ENCODE assay signal across 16 mouse cellular contexts in the genomic region with DNA sequence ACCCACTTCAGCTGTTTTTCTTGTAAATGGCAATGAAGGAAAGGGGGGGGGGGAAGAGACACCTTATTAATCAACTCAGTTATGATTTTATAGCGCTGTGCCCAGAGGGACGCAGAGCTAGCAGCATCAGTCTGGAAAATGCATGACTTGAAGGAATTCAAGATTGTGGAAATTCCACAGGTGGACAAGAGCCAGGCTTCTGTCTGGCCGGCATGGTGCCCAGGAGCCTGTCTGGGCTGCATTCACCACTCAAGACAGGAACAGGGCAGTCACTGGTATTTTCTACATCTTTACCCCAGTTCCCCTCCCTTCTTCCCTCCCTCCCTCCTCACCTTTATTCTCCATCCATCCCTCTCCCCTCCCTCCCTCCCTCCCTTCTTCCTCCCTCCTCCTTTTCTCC.
DNase-seq lines count a peak whose midpoint lies in the region; ATAC-seq and TF ChIP-seq lines count a peak whose summit lies in the region.
"Had no signal": no experiment of that assay in that cellular context is flagged by ENCODE, and none has a peak within 500 bp of the region (broad histone marks: within the 10 kb centered on the region; RNA-seq: fewer than 3 reads in every experiment).

No protein-coding gene starts in this region.

- no peak overlapping the region for H3K27ac ChIP-seq in lung, embryonic 16.5 days (ENCODE audit: low read length)
- H3K27ac ChIP-seq in liver, embryonic 12.5 days, result no peak overlapping the region
- H3K27ac ChIP-seq in neural tube, embryonic 15.5 days (replicated peaks), result no peak overlapping the region
- H3K27ac ChIP-seq: embryonic facial prominence, embryonic 12.5 days; forebrain, embryonic 10.5 days; hindbrain, postnatal 0 days; liver, embryonic 14.5 days had no signal

- H3K9me3 ChIP-seq in lung, embryonic 16.5 days (ENCODE audit: control insufficient read depth, low read length), result no peaks in the 10 kb centered on the region
- no peaks in the 10 kb centered on the region for H3K9me3 ChIP-seq in liver, embryonic 12.5 days (replicated peaks)
- no peaks in the 10 kb centered on the region for H3K9me3 ChIP-seq in neural tube, embryonic 15.5 days (replicated peaks)
- H3K9me3 ChIP-seq: embryonic facial prominence, embryonic 12.5 days; forebrain, embryonic 10.5 days had no signal

- peak; percentile 70 for DNase-seq in heart, adult 11 months
- no peak for DNase-seq in heart, adult 9 months (ENCODE audit: low spot score in 2 of 2)
- DNase-seq in lung, adult 2 months, result no peak
- peak; percentile 73 to 78 for DNase-seq in cerebellum, adult 18-20 months
- DNase-seq in gastrocnemius, postnatal 14 days, result peak; percentile 15
- DNase-seq: B cell, adult 2 months; kidney, adult 9 months; retina, postnatal 1 day had no signal

- no peaks in the 10 kb centered on the region for H3K4me1 ChIP-seq in lung, embryonic 16.5 days (replicated peaks; ENCODE audit: control insufficient read depth, insufficient read depth, low read length)
- H3K4me1 ChIP-seq in lung, adult 2 months (ENCODE audit: control insufficient read depth, insufficient read depth, low read length), result no peaks in the 10 kb centered on the region
- no peaks in the 10 kb centered on the region for H3K4me1 ChIP-seq in liver, embryonic 12.5 days
- no peaks in the 10 kb centered on the region for H3K4me1 ChIP-seq in neural tube, embryonic 15.5 days
- H3K4me1 ChIP-seq: embryonic facial prominence, embryonic 12.5 days; forebrain, embryonic 10.5 days; megakaryocyte, embryonic 14.5 days had no signal

- H3K9ac ChIP-seq in lung, embryonic 16.5 days (ENCODE audit: low read length), result no peak overlapping the region
- H3K9ac ChIP-seq in liver, embryonic 12.5 days, result no peak overlapping the region
- no peak overlapping the region for H3K9ac ChIP-seq in neural tube, embryonic 15.5 days (replicated peaks)
- H3K9ac ChIP-seq: embryonic facial prominence, embryonic 12.5 days; liver, embryonic 14.5 days had no signal

- 0 out of 2 replicates have a peak, but pooled peaks have one; percentile 31 for ATAC-seq in lung, embryonic 16.5 days (ENCODE audit: low read depth)
- ATAC-seq in liver, embryonic 12.5 days, result no peak
- no peak for ATAC-seq in neural tube, embryonic 15.5 days (ENCODE audit: low FRiP score)
- ATAC-seq: hindbrain, postnatal 0 days had no signal

- H3K4me2 ChIP-seq in lung, embryonic 16.5 days (ENCODE audit: low read depth, low read length), result no peak overlapping the region
- no peak overlapping the region for H3K4me2 ChIP-seq in liver, embryonic 12.5 days
- no peak overlapping the region for H3K4me2 ChIP-seq in neural tube, embryonic 15.5 days
- H3K4me2 ChIP-seq: embryonic facial prominence, embryonic 12.5 days had no signal

- H3K27me3 ChIP-seq in lung, embryonic 16.5 days (ENCODE audit: control insufficient read depth, insufficient read depth, low read depth, low read length), result no peaks in the 10 kb centered on the region
- no peaks in the 10 kb centered on the region for H3K27me3 ChIP-seq in liver, embryonic 12.5 days (replicated peaks)
- H3K27me3 ChIP-seq in neural tube, embryonic 15.5 days (replicated peaks), result no peaks in the 10 kb centered on the region
- H3K27me3 ChIP-seq: megakaryocyte, embryonic 14.5 days had no signal

- no peak for TF ChIP-seq POLR2A in lung, adult 2 months (IDR thresholded peaks at IDR 0.05; ENCODE audit: borderline replicate concordance, extremely low read depth, low read depth, low read length)

- intact Hi-C loops in gastrocnemius, postnatal 14 days (cut with DNase I; ENCODE audit: low total_unique reads), result no loop called here

- no peaks in the 10 kb centered on the region for H3K36me3 ChIP-seq in lung, embryonic 16.5 days (ENCODE audit: control insufficient read depth, insufficient read depth, low read length)
- no peaks in the 10 kb centered on the region for H3K36me3 ChIP-seq in liver, embryonic 12.5 days
- no peaks in the 10 kb centered on the region for H3K36me3 ChIP-seq in neural tube, embryonic 15.5 days
- H3K36me3 ChIP-seq: embryonic facial prominence, embryonic 12.5 days; forebrain, embryonic 10.5 days had no signal

- H3K4me3 ChIP-seq in lung, embryonic 16.5 days (ENCODE audit: low read length), result no peak overlapping the region
- H3K4me3 ChIP-seq in lung, adult 2 months (replicated peaks; ENCODE audit: extremely low read depth, low read depth, low read length), result no peak overlapping the region
- H3K4me3 ChIP-seq in liver, embryonic 12.5 days, result no peak overlapping the region
- H3K4me3 ChIP-seq in neural tube, embryonic 15.5 days (replicated peaks), result no peak overlapping the region
- H3K4me3 ChIP-seq: embryonic facial prominence, embryonic 12.5 days; forebrain, embryonic 10.5 days had no signal

- TF ChIP-seq CTCF in lung, adult 2 months (IDR thresholded peaks at IDR 0.05; ENCODE audit: insufficient read depth, low read length), result no peak

- 37% methylated on average over 3 of the region's 3 CpGs for WGBS in lung, embryonic 16.5 days
- 38% methylated on average over 3 of the region's 3 CpGs for WGBS in lung, adult 2 months
- 57% methylated on average over 3 of the region's 3 CpGs for WGBS in liver, embryonic 12.5 days (ENCODE audit: insufficient replicate concordance)
- WGBS in neural tube, embryonic 15.5 days, result 71% methylated on average over 3 of the region's 3 CpGs

Comparison
In these comparisons a context has a peak if more than half of its experiments do, and no peak if none do; other contexts are left out.
1. DNase-seq: peak in heart, adult 11 months (single experiment), cerebellum, adult 18-20 months (2 of 2) and gastrocnemius, postnatal 14 days (single experiment); none in heart, adult 9 months (0 of 2) and lung, adult 2 months (single experiment).